19 mouse cellular contexts compared by ENCODE assay signal in genomic region chr7:129509631-129510132, GRCm38 (mm10).
DNase-seq lines count a peak whose midpoint lies in the region; ATAC-seq and TF ChIP-seq lines count a peak whose summit lies in the region.
"Had no signal": no experiment of that assay in that cellular context is flagged by ENCODE, and none has a peak within 500 bp of the region (broad histone marks: within the 10 kb centered on the region; RNA-seq: fewer than 3 reads in every experiment).

No protein-coding gene starts in this region.

- H3K27ac ChIP-seq in heart, embryonic 13.5 days (replicated peaks): peak overlapping the region; percentile 66
- H3K27ac ChIP-seq in lung, embryonic 14.5 days (ENCODE audit: low read depth): no peak overlapping the region
- peak overlapping the region; percentile 70 for H3K27ac ChIP-seq in kidney, embryonic 15.5 days
- H3K27ac ChIP-seq in midbrain, postnatal 0 days (ENCODE audit: low read depth, low read length): no peak overlapping the region
- H3K27ac ChIP-seq: embryonic facial prominence, embryonic 15.5 days; forebrain, embryonic 10.5 days; limb, embryonic 15.5 days; lung, embryonic 15.5 days; stomach, embryonic 15.5 days had no signal

- H3K9me3 ChIP-seq in heart, embryonic 13.5 days: no peaks in the 10 kb centered on the region
- H3K9me3 ChIP-seq in lung, embryonic 14.5 days (ENCODE audit: low read depth, low read length): no peaks in the 10 kb centered on the region
- no peaks in the 10 kb centered on the region for H3K9me3 ChIP-seq in kidney, embryonic 15.5 days (replicated peaks)
- no peaks in the 10 kb centered on the region for H3K9me3 ChIP-seq in midbrain, postnatal 0 days (ENCODE audit: low read length)
- H3K9me3 ChIP-seq: embryonic facial prominence, embryonic 15.5 days; forebrain, embryonic 10.5 days; limb, embryonic 15.5 days; lung, embryonic 15.5 days; stomach, embryonic 15.5 days had no signal

- DNase-seq in heart, adult 8-10 months (ENCODE audit: low spot score): no peak
- peak; percentile 16 for DNase-seq in lung, embryonic 14.5 days
- no peak for DNase-seq in lung, postnatal 4 days
- peak; percentile 71 to 77 for DNase-seq in kidney, postnatal 4 days
- DNase-seq in midbrain, postnatal 0 days (ENCODE audit: low spot score): no peak
- DNase-seq: cerebellum, adult 8-10 months; gastrocnemius, postnatal 10 days; layer of hippocampus, postnatal 36 days; midbrain, embryonic 14.5 days; thymus, adult 2 months had no signal

- no peak overlapping the region for H3K4me3 ChIP-seq in heart, embryonic 13.5 days
- H3K4me3 ChIP-seq in lung, embryonic 14.5 days (ENCODE audit: low read depth, low read length): no peak overlapping the region
- no peak overlapping the region for H3K4me3 ChIP-seq in kidney, embryonic 15.5 days (replicated peaks)
- H3K4me3 ChIP-seq in midbrain, postnatal 0 days (ENCODE audit: low read depth, low read length): no peak overlapping the region
- H3K4me3 ChIP-seq: embryonic facial prominence, embryonic 15.5 days; forebrain, embryonic 10.5 days; limb, embryonic 15.5 days; lung, embryonic 15.5 days; stomach, embryonic 15.5 days had no signal

- 39% methylated on average over 10 of the region's 10 CpGs for WGBS in heart, embryonic 13.5 days
- 35% methylated on average over 10 of the region's 10 CpGs for WGBS in lung, embryonic 14.5 days
- 10% methylated on average over 10 of the region's 10 CpGs for WGBS in kidney, embryonic 15.5 days
- WGBS in midbrain, postnatal 0 days: 75% methylated on average over 10 of the region's 10 CpGs

- no peaks in the 10 kb centered on the region for H3K27me3 ChIP-seq in heart, embryonic 13.5 days (replicated peaks)
- no peaks in the 10 kb centered on the region for H3K27me3 ChIP-seq in lung, embryonic 14.5 days (ENCODE audit: insufficient read depth, low read length)
- H3K27me3 ChIP-seq in kidney, embryonic 15.5 days: no peaks in the 10 kb centered on the region
- H3K27me3 ChIP-seq in midbrain, postnatal 0 days (ENCODE audit: insufficient read depth, low read length): no peaks in the 10 kb centered on the region
- H3K27me3 ChIP-seq: embryonic facial prominence, embryonic 15.5 days; limb, embryonic 15.5 days; lung, embryonic 15.5 days; stomach, embryonic 15.5 days had no signal

- no peak overlapping the region for H3K4me2 ChIP-seq in heart, embryonic 13.5 days
- no peak overlapping the region for H3K4me2 ChIP-seq in lung, embryonic 14.5 days
- no peak overlapping the region for H3K4me2 ChIP-seq in kidney, embryonic 15.5 days
- H3K4me2 ChIP-seq in midbrain, postnatal 0 days (ENCODE audit: low read depth, low read length, poor library complexity, severe bottlenecking): no peak overlapping the region
- H3K4me2 ChIP-seq: embryonic facial prominence, embryonic 15.5 days; limb, embryonic 15.5 days; lung, embryonic 15.5 days; stomach, embryonic 15.5 days had no signal

- ATAC-seq in heart, embryonic 13.5 days (ENCODE audit: extremely low read depth, insufficient number of reproducible peaks, low FRiP score, low TSS enrichment): no peak
- no peak for ATAC-seq in lung, embryonic 14.5 days (ENCODE audit: insufficient read depth)
- peak; percentile 65 for ATAC-seq in kidney, embryonic 15.5 days (replicated peaks; ENCODE audit: low FRiP score)
- ATAC-seq in midbrain, postnatal 0 days (ENCODE audit: low FRiP score): no peak
- ATAC-seq: activated CD4-positive, CD25-positive, alpha-beta regulatory T cell, adult 4 months; Patski had no signal

- no peak overlapping the region for H3K9ac ChIP-seq in heart, embryonic 13.5 days
- no peak overlapping the region for H3K9ac ChIP-seq in lung, embryonic 14.5 days
- H3K9ac ChIP-seq in kidney, embryonic 15.5 days: no peak overlapping the region
- no peak overlapping the region for H3K9ac ChIP-seq in midbrain, postnatal 0 days (replicated peaks; ENCODE audit: low read length, poor library complexity, severe bottlenecking)
- H3K9ac ChIP-seq: embryonic facial prominence, embryonic 15.5 days; limb, embryonic 15.5 days; lung, embryonic 15.5 days; stomach, embryonic 15.5 days had no signal

- no peak for TF ChIP-seq CTCF in lung, embryonic 14.5 days (IDR thresholded peaks at IDR 0.05; ENCODE audit: low read depth)
- TF ChIP-seq CTCF in midbrain, postnatal 0 days (IDR thresholded peaks at IDR 0.05): no peak

- no peaks in the 10 kb centered on the region for H3K36me3 ChIP-seq in heart, embryonic 13.5 days
- H3K36me3 ChIP-seq in lung, embryonic 14.5 days (ENCODE audit: insufficient read depth): no peaks in the 10 kb centered on the region
- H3K36me3 ChIP-seq in kidney, embryonic 15.5 days: no peaks in the 10 kb centered on the region
- H3K36me3 ChIP-seq in midbrain, postnatal 0 days (ENCODE audit: insufficient read depth, low read length): no peaks in the 10 kb centered on the region
- H3K36me3 ChIP-seq: embryonic facial prominence, embryonic 15.5 days; forebrain, embryonic 10.5 days; limb, embryonic 15.5 days; lung, embryonic 15.5 days; stomach, embryonic 15.5 days had no signal

- peaks cover 17% of the 10 kb centered on the region for H3K4me1 ChIP-seq in heart, embryonic 13.5 days
- H3K4me1 ChIP-seq in lung, embryonic 14.5 days (ENCODE audit: insufficient read depth): no peaks in the 10 kb centered on the region
- H3K4me1 ChIP-seq in kidney, embryonic 15.5 days: peaks cover 16% of the 10 kb centered on the region
- no peaks in the 10 kb centered on the region for H3K4me1 ChIP-seq in midbrain, postnatal 0 days (ENCODE audit: insufficient read depth, low read length)
- H3K4me1 ChIP-seq: embryonic facial prominence, embryonic 15.5 days; forebrain, embryonic 10.5 days; limb, embryonic 15.5 days; lung, embryonic 15.5 days; stomach, embryonic 15.5 days had no signal

Comparison
In these comparisons a context has a peak if more than half of its experiments do, and no peak if none do; other contexts are left out.
1. DNase-seq: peak in lung, embryonic 14.5 days (single experiment) and kidney, postnatal 4 days (2 of 2); none in heart, adult 8-10 months (single experiment), lung, postnatal 4 days (0 of 2) and midbrain, postnatal 0 days (single experiment).
2. H3K27ac ChIP-seq: peak in heart, embryonic 13.5 days (single experiment) and kidney, embryonic 15.5 days (single experiment); none in lung, embryonic 14.5 days (single experiment) and midbrain, postnatal 0 days (single experiment).